Mouse (Mus musculus) limb, embryonic 13.5 days (tissue): ENCODE data around the gene Cyp1a2. TPM values are rescaled to one million over a fixed set of nuclear protein-coding genes. Genes with fewer than 3 reads are reported as not detected.

Experiments
- ATAC-seq: fragments of 200-750 bp; cut with Nextera tagmentation; 2 replicates; pipeline ENCODE4 v1.8.0; 2017; ENCODE audit warnings: low read depth, moderate number of reproducible peaks, moderate TSS enrichment; ENCODE audit not compliant: low FRiP score
- H3K27ac ChIP-seq: fragments of 300-500 bp; sonication (generic); 2 replicates; pipeline ENCODE4 v1.5.1; 2015; ENCODE audit warnings: inconsistent platforms, mild to moderate bottlenecking, moderate library complexity
- H3K27me3 ChIP-seq: fragments of 300-500 bp; sonication (generic); 2 replicates; pipeline ENCODE4 v1.6.1; 2015; ENCODE audit warnings: mild to moderate bottlenecking, inconsistent platforms
- H3K36me3 ChIP-seq: fragments of 300-500 bp; sonication (generic); 2 replicates; pipeline ENCODE4 v1.6.1; 2015; ENCODE audit warnings: inconsistent platforms, mild to moderate bottlenecking, moderate library complexity
- H3K4me1 ChIP-seq: fragments of 300-500 bp; sonication (generic); 2 replicates; pipeline ENCODE4 v1.6.1; 2015; ENCODE audit warnings: inconsistent platforms
- H3K4me2 ChIP-seq: fragments of 300-500 bp; sonication (generic); replicated peaks from 2 replicates; pipeline ENCODE4 v1.6.1; 2015; ENCODE audit warnings: inconsistent platforms, mild to moderate bottlenecking, moderate library complexity
- H3K4me3 ChIP-seq: fragments of 300-500 bp; sonication (generic); 2 replicates; pipeline ENCODE4 v1.5.1; 2015; ENCODE audit warnings: moderate library complexity, mild to moderate bottlenecking, inconsistent platforms
- H3K9ac ChIP-seq: fragments of 300-500 bp; sonication (generic); 2 replicates; pipeline ENCODE4 v1.6.1; 2015; ENCODE audit warnings: mild to moderate bottlenecking, inconsistent platforms
- H3K9me3 ChIP-seq: fragments of 300-500 bp; sonication (generic); 2 replicates; pipeline ENCODE4 v1.6.1; 2016; ENCODE audit warnings: inconsistent platforms
- WGBS: fragments of 180-500 bp; shearing (Covaris S2); methylation state at CpG from one replicate; pipeline ENCODE4 v1.1.7; 2015; 5-methylcytosine and 5-hydroxymethylcytosine counted together
- polyA plus RNA-seq: library from polyadenylated mRNA; unstranded; fragments of >200 nt; fragmentation: Nextera tagmentation; extraction: Ambion mirVana; gene quantifications from 2 replicates; pipeline ENCODE4 v1.2.1, GENCODE M21; 2015

Cyp1a2 gene
- polyA plus RNA-seq, 1 experiment from 2014 or later: not detected

DNA sequence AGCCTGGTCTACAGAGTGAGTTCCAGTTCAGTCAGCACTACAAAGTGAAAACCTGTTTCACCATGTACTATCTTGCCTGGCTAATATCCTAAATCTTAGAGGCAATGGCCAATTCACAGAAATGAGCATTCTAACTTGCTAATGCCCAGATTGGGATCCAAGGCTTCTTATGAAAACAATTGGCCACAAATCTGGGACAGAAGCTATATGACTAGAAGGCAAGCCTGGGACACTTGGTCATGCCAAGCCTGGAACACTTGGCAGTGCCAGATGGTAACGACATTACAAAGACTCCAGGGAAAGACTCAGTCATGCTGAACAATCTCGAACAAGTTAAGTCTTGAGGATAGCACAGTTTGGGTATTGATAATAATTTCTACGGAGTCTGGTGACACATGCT lies 23.0 kb upstream of the Cyp1a2 start:
- no peaks in the 10 kb centered on the region for H3K27me3 ChIP-seq
- no peak overlapping the region for H3K27ac ChIP-seq
- no peaks in the 10 kb centered on the region for H3K36me3 ChIP-seq
- peaks cover 12% of the 10 kb centered on the region for H3K4me1 ChIP-seq
- no peaks in the 10 kb centered on the region; the same call in 1 of the 2 replicates for H3K9me3 ChIP-seq
- ATAC-seq: no peak
- no peak overlapping the region for H3K9ac ChIP-seq
- H3K4me3 ChIP-seq: no peak overlapping the region
- WGBS: 86% methylated on average over 3 of the region's 3 CpGs
- no peak overlapping the region for H3K4me2 ChIP-seq

DNA sequence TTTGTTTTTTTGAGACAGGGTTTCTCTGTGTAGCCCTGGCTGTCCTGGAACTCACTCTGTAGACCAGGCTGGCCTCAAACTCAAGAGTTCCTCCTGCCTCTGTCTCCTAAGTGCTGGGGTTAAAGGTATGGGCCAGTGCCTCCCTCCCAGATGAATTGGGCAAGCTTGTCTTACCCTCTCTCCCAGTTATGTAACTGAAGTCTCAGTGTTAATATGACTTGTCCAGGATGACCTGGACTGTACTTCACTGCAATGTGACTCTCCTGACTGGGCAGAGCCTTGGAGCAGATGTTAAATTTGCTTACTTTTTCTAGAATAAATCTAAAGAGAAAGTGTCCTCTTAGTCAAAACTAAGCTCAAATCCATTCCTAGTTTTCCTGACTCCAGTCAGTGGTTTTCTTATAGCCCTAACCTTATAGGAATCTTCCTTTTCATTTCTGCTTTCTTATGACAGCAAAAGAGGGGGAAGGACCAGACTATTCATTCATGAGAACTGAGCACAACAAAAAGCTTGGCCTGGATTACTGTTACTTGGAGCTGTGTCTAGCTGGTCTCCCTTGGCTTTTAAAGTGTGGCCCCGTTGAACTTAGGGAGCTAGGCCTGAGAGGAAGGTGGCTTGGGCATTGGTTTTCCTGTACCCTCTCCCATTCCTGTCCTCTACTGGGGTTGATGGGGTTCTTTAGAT lies 15.1 kb upstream of the Cyp1a2 start:
- H3K4me3 ChIP-seq: no peak overlapping the region
- H3K36me3 ChIP-seq: no peaks in the 10 kb centered on the region
- 77% methylated on average over 1 of the region's 1 CpGs for WGBS
- H3K9me3 ChIP-seq: no peaks in the 10 kb centered on the region
- peaks cover 54% of the 10 kb centered on the region for H3K27me3 ChIP-seq
- H3K27ac ChIP-seq: no peak overlapping the region
- peaks cover 13% of the 10 kb centered on the region for H3K4me1 ChIP-seq
- no peak for ATAC-seq
- no peak overlapping the region for H3K9ac ChIP-seq
- no peak overlapping the region for H3K4me2 ChIP-seq

DNA sequence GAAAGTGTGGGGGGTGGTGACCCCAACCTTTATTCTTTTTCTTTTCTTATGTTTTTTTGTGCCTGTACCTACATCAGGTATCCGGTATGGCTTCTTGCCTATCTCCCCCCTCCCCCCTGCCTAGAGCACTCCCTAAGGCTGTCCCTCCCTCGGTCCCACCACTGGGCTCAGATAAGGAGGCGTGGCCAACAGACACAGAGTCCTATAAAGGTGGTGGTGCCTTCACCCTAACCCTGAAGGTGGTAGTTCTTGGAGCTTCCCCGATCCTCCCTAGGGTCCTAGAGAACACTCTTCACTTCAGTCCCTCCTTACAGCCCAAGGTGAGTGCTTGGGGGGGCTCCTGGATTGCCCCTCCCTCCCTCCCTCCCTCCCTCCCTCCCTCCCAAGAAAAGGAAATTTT lies 13.9 kb upstream of the Cyp1a2 start:
- no peak overlapping the region for H3K4me3 ChIP-seq
- H3K27me3 ChIP-seq: peaks cover 56% of the 10 kb centered on the region
- no peak for ATAC-seq
- H3K27ac ChIP-seq: no peak overlapping the region
- peaks cover 13% of the 10 kb centered on the region for H3K4me1 ChIP-seq
- H3K9me3 ChIP-seq: no peaks in the 10 kb centered on the region
- H3K4me2 ChIP-seq: no peak overlapping the region
- 18% methylated on average over 4 of the region's 4 CpGs for WGBS
- no peak overlapping the region for H3K9ac ChIP-seq
- no peaks in the 10 kb centered on the region for H3K36me3 ChIP-seq

DNA sequence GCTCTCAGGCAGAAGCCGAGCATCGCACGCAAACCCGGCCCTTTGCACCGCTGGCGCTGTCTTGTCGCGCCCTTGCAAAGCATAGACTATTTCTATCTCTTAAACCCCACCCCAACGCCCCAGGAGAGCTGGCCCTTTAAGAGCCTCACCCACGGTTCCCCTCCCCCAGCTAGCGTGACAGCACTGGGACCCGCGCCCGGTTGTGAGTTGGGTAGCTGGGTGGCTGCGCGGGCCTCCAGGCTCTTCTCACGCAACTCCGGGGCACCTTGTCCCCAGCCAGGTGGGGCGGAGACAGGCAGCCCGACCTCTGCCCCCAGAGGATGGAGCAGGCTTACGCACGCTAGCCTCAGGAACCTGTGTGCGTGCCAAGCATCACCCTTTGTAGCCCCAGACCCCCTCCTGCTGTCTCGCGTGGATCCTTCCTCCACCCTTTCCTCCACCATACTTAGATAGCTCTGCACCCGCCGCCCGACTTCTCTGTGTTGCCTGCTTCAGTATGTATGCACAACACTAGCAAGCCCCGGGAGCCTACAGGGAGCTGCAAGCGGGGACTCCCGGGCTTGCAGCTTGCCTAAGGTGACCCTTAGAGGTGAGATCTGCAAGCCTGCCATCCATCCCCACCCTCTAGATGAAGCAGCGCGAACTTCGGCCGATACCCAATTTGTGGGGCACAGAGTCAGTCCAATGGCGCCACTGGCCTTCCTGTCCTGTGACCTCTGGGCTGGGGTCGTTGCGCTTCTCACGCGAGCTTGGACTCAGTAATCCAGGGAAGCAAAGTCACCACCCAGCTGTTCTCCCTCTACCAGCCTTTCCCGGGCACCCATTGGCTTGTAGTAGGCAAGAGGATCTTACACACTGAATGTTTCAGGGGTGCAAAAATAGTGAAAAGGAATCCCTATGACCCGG lies 13.1 kb upstream of the Cyp1a2 start:
- H3K4me3 ChIP-seq: peak overlapping the region; percentile 45
- H3K9ac ChIP-seq: peak overlapping the region; percentile 62
- H3K9me3 ChIP-seq: no peaks in the 10 kb centered on the region
- peak overlapping the region; percentile 74 for H3K4me2 ChIP-seq
- WGBS: 1% methylated on average over 42 of the region's 42 CpGs
- no peaks in the 10 kb centered on the region for H3K36me3 ChIP-seq
- no peak overlapping the region for H3K27ac ChIP-seq
- H3K4me1 ChIP-seq: peaks cover 13% of the 10 kb centered on the region
- ATAC-seq: no peak
- H3K27me3 ChIP-seq: peaks cover 56% of the 10 kb centered on the region

DNA sequence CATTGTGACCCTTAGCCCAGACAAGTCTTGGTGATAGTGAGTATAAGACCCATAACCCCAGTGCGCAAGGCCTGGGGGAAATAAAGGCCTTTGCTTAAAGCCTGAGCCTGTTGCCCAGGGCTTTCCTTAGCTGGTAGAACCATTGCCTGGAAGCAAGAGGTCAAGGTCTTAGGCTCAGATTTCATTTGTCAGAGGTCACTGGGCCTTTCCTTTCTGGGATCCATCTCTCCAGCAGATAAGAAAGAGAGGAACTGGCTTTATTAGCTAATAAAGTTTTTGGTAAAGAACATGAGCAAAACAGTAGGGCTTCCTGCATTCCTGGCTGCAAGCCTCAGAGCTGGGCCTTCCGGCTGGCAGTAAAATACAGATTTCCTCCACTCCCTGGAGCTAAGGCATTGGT lies 10.6 kb upstream of the Cyp1a2 start:
- no peak for ATAC-seq
- Histone ChIP-seq H3K4me3 (no peak overlapping the region), H3K4me2 (no peak overlapping the region), H3K4me1 (peaks cover 13% of the 10 kb centered on the region), H3K9ac (no peak overlapping the region), H3K27me3 (peaks cover 55% of the 10 kb centered on the region), H3K36me3 (no peaks in the 10 kb centered on the region), H3K27ac (no peak overlapping the region), H3K9me3 (no peaks in the 10 kb centered on the region)
- WGBS: 65% methylated on average over 2 of the region's 2 CpGs

DNA sequence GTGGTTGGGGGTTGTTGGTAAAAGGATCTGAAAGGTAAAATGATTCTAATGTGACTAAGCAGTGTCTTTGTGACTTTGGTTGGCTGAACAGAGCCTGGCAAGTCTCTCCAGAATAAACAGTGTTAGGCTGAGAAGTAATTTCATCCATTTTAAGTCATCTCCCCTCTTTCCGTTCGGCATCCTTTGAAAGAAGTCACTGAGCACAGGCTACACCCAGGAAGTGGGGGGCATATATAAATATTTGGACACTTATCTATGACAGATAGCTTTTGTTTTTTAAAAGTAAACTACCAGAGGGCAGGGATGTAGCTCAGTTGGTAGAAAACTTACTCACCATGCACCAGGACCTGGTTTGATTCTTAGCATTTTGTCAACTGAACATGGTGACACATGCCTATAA lies 5.1 kb upstream of the Cyp1a2 start:
- 78% methylated on average over 2 of the region's 2 CpGs for WGBS
- Histone ChIP-seq H3K9ac (no peak overlapping the region), H3K36me3 (no peaks in the 10 kb centered on the region), H3K9me3 (no peaks in the 10 kb centered on the region), H3K4me1 (no peaks in the 10 kb centered on the region), H3K27ac (no peak overlapping the region), H3K4me2 (no peak overlapping the region), H3K4me3 (no peak overlapping the region), H3K27me3 (peaks cover 3% of the 10 kb centered on the region)
- ATAC-seq: no peak

DNA sequence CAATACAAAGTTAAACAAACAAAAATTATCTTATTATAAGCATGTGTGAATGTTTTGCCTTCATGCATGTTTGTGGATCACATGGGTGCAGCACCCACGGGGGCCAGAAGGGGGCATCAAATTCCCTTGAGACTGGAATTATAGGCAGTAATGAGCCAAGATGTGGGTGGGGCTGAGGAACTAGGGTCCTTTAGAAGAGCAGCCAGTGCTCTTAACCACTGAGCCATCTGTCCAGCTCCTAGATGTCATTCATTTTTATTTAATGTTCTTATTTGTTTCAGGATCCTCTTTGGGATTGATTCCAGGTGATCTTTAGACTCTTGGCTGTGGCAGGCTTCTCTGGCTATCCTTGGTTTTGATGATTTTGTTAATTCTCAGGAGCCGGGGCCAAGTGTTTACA lies 4.7 kb upstream of the Cyp1a2 start:
- ATAC-seq: no peak
- H3K9me3 ChIP-seq: no peaks in the 10 kb centered on the region
- H3K4me1 ChIP-seq: no peaks in the 10 kb centered on the region
- WGBS: 60% methylated on average over 2 of the region's 2 CpGs
- no peak overlapping the region for H3K4me3 ChIP-seq
- H3K36me3 ChIP-seq: no peaks in the 10 kb centered on the region
- peaks cover 2% of the 10 kb centered on the region; the same call in 1 of the 2 replicates for H3K27me3 ChIP-seq
- no peak overlapping the region for H3K27ac ChIP-seq
- H3K9ac ChIP-seq: no peak overlapping the region
- H3K4me2 ChIP-seq: no peak overlapping the region

DNA sequence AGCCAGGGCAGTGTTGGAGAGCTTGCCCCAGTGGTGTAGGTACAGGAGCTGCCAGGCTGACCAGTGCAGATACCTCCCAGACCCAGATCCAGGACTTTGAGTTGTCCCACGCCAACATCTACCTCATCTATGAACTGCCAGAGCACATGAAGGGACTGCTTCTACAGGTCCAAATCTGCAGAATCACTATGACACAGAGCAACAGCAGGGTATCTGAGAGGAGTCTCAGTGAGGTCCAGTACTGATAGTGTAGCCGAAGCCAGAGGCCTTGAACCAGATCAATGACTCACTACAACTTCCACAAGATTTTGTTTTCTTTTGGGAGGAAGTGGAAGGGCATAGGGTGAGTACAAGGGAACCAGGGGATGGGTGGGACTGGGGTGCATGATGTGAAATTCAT lies 4.2 kb upstream of the Cyp1a2 start, which contains the start of gene Cyp1a1:
Gene Cyp1a1, plus strand, starts transcription at position 178 of the 400 bp plus-strand sequence.
- WGBS: 87% methylated on average over 2 of the region's 2 CpGs
- no peaks in the 10 kb centered on the region for H3K9me3 ChIP-seq
- no peak within 1 kb of the TSS for H3K4me3 ChIP-seq
- H3K36me3 ChIP-seq: no peaks in the 10 kb centered on the region
- no peak within 1 kb of the TSS for H3K27ac ChIP-seq
- H3K4me1 ChIP-seq: no peaks in the 10 kb centered on the region
- no peak within 1 kb of the TSS for H3K9ac ChIP-seq
- no peak for ATAC-seq
- no peak within 1 kb of the TSS for H3K4me2 ChIP-seq
- peaks cover 2% of the 10 kb centered on the region; the same call in 1 of the 2 replicates for H3K27me3 ChIP-seq

DNA sequence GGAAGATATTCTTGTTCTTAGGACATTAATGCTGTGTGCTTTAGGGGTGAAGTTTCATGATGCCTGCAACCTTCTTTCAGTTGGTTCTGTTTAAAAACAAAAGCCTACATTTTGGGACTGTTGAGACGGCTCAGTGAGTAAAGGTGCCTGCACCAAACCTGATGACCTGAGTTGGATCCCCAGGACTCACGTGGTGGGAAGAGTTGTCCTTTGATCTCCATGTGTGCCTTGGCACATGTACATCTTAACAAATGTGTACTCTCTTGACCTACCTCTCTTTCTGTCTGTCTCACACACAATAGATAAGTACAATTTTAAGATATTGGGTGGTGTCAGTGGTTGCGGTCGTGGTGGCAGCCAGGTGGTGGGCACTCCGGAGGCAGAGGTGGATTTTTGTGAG lies 2.5 kb upstream of the Cyp1a2 start:
- no peak for ATAC-seq
- no peak overlapping the region for H3K4me2 ChIP-seq
- no peaks in the 10 kb centered on the region for H3K36me3 ChIP-seq
- H3K27ac ChIP-seq: no peak overlapping the region
- H3K4me1 ChIP-seq: no peaks in the 10 kb centered on the region
- no peak overlapping the region for H3K9ac ChIP-seq
- H3K9me3 ChIP-seq: no peaks in the 10 kb centered on the region
- no peaks in the 10 kb centered on the region for H3K27me3 ChIP-seq
- H3K4me3 ChIP-seq: no peak overlapping the region
- WGBS: 87% methylated on average over 5 of the region's 5 CpGs

DNA sequence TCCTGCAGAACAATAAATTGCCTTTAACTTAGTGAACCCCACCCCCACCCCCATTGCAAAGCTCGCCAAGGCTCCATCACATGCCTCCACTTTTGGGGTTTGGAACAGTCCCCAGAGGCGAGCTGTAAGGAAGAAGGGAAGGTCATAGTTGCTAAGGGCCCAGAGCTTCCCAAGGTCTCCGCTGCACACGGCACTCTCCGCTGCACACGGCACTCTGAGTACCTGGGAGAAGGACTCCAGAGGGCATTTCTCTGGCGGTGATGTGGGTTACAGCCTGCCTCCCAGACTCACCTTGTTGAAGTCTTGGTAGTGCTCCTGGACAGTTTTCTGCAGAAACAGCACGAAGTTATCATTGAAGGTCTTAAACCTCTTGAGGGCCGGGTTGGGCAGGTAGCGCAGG lies 2.1 kb downstream of the Cyp1a2 start:
- no peaks in the 10 kb centered on the region for H3K9me3 ChIP-seq
- H3K27ac ChIP-seq: no peak overlapping the region
- H3K9ac ChIP-seq: no peak overlapping the region
- no peak overlapping the region for H3K4me3 ChIP-seq
- no peaks in the 10 kb centered on the region for H3K4me1 ChIP-seq
- H3K36me3 ChIP-seq: no peaks in the 10 kb centered on the region
- no peak overlapping the region for H3K4me2 ChIP-seq
- ATAC-seq: no peak
- WGBS: 81% methylated on average over 10 of the region's 10 CpGs
- H3K27me3 ChIP-seq: no peaks in the 10 kb centered on the region

DNA sequence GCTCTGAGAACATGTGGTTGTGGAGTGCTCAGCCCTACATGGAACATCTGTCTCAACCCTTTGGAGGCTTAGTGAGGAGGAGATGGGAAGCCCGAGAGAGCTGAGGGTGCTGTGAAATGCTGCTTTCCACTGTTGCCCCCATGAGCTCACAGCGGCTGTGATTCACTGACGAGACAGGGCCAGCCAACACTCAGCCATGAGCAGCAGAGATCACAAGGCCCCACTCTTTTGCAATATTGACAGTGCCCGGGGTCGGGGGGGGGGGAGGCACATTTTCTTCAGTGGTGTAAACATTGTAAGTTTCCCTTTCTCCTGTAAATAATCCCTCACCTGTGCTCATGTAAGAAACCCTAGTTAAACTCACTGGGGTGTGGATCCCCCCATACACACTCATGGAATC lies 12.0 kb downstream of the Cyp1a2 start:
- Histone ChIP-seq H3K27ac (no peak overlapping the region), H3K9me3 (no peaks in the 10 kb centered on the region), H3K4me2 (no peak overlapping the region), H3K36me3 (no peaks in the 10 kb centered on the region), H3K9ac (no peak overlapping the region), H3K27me3 (no peaks in the 10 kb centered on the region), H3K4me1 (no peaks in the 10 kb centered on the region), H3K4me3 (no peak overlapping the region)
- ATAC-seq: no peak
- WGBS: 74% methylated on average over 5 of the region's 5 CpGs

DNA sequence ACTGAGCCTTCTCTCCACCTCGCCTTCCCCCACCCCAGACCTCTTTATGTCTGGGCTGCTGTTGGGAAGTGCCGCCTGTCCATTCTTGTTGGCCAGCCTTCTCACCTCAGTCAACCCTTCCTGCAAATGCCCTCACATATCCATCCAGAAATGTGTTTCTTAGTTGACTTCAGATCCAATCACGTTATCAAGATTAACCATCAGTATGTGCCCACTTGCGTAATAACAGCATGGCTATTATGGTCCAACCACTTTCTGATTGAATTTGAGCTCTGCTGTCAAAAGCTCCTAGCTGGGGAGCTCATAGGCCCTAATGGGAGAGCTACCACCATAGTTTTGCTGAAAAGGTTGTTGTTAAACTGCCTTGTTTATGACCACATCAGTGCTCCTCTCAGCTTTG lies 12.5 kb downstream of the Cyp1a2 start:
- no peak for ATAC-seq
- WGBS: 92% methylated on average over 4 of the region's 4 CpGs
- Histone ChIP-seq H3K4me3 (no peak overlapping the region), H3K27ac (no peak overlapping the region), H3K9ac (no peak overlapping the region), H3K4me2 (no peak overlapping the region), H3K4me1 (no peaks in the 10 kb centered on the region), H3K9me3 (no peaks in the 10 kb centered on the region), H3K27me3 (no peaks in the 10 kb centered on the region), H3K36me3 (no peaks in the 10 kb centered on the region)
